Comparison of ENCODE assay signal across 30 mouse cellular contexts in genomic region chr15:3339847-3340246, GRCm38 (mm10). TPM values are rescaled to one million over a fixed set of nuclear protein-coding genes. Genes with fewer than 3 reads are reported as not detected.
"Had no signal": no experiment of that assay in that cellular context is flagged by ENCODE, and none has a peak within 500 bp of the region (broad histone marks: within the 10 kb centered on the region; RNA-seq: fewer than 3 reads in every experiment).

No protein-coding gene starts in this region.

- H3K4me3 ChIP-seq: kidney, embryonic 15.5 days; left cerebral cortex, adult 2 months; limb, embryonic 12.5 days; limb, embryonic 15.5 days; liver, embryonic 12.5 days; liver, embryonic 15.5 days; lung, embryonic 15.5 days; neural tube, embryonic 12.5 days; neural tube, embryonic 15.5 days had no signal

- H3K36me3 ChIP-seq: neural tube, embryonic 12.5 days; neural tube, embryonic 15.5 days had no signal

- H3K27ac ChIP-seq: hindbrain, postnatal 0 days; kidney, embryonic 15.5 days; left cerebral cortex, adult 2 months; limb, embryonic 12.5 days; limb, embryonic 15.5 days; liver, embryonic 12.5 days; liver, embryonic 15.5 days; lung, embryonic 15.5 days; neural tube, embryonic 12.5 days; neural tube, embryonic 15.5 days; stomach, postnatal 0 days had no signal

- H3K4me2 ChIP-seq: kidney, embryonic 15.5 days; limb, embryonic 12.5 days; limb, embryonic 15.5 days; liver, embryonic 12.5 days; liver, embryonic 15.5 days; lung, embryonic 15.5 days; midbrain, embryonic 11.5 days; neural tube, embryonic 12.5 days; neural tube, embryonic 15.5 days had no signal

- H3K27me3 ChIP-seq: kidney, embryonic 15.5 days; limb, embryonic 12.5 days; limb, embryonic 15.5 days; liver, embryonic 12.5 days; liver, embryonic 15.5 days; lung, embryonic 15.5 days; neural tube, embryonic 12.5 days; neural tube, embryonic 15.5 days had no signal

- H3K9ac ChIP-seq: kidney, embryonic 15.5 days; limb, embryonic 12.5 days; limb, embryonic 15.5 days; liver, embryonic 12.5 days; liver, embryonic 15.5 days; lung, embryonic 15.5 days; neural tube, embryonic 12.5 days; neural tube, embryonic 15.5 days had no signal

- ATAC-seq: hindbrain, postnatal 0 days; inflammation-experienced regulatory T-cells, adult 6 months; liver, embryonic 12.5 days had no signal

- H3K4me1 ChIP-seq: kidney, embryonic 15.5 days; limb, embryonic 12.5 days; limb, embryonic 15.5 days; liver, embryonic 12.5 days; liver, embryonic 15.5 days; lung, embryonic 15.5 days; neural tube, embryonic 12.5 days; neural tube, embryonic 15.5 days had no signal

- DNase-seq: kidney, adult 11 months; kidney, adult 8-10 months; kidney, postnatal 10 days; kidney, postnatal 36 days; layer of hippocampus, postnatal 36 days; left cerebral cortex, postnatal 4 days; midbrain, embryonic 14.5 days; right cerebral cortex, adult 18-20 months; thymus, adult 2 months; thymus, postnatal 14 days; thymus, postnatal 4 days had no signal

- H3K9me3 ChIP-seq: limb, embryonic 15.5 days; liver, embryonic 12.5 days; liver, embryonic 15.5 days; lung, embryonic 15.5 days; neural tube, embryonic 15.5 days had no signal

RNA-seq across cellular contexts. Expression of gene Ccdc152, which starts 36.5 kb away (rescaled TPM):
- total RNA-seq: hindbrain, postnatal 0 days; layer of hippocampus, adult 8-10 months; layer of hippocampus, postnatal 10 days; layer of hippocampus, postnatal 36 days; left cerebral cortex, adult 2 months; left cerebral cortex, postnatal 10 days; left cerebral cortex, postnatal 4 days; megakaryocyte progenitor cell, adult 5-6 weeks; megakaryocyte-erythroid progenitor cell, adult 5-6 weeks; midbrain, postnatal 0 days had no signal
- polyA plus RNA-seq: kidney, embryonic 15.5 days had no signal
